Mouse (Mus musculus) heart, embryonic 13.5 days (tissue): Measurements from ENCODE around the gene Pank4. TPM values are rescaled to one million over a fixed set of nuclear protein-coding genes. Genes with fewer than 3 reads are reported as not detected.
A peak's percentile ranks its signal among the peaks of the same experiment; 100 is the strongest.

Experiments used
- ATAC-seq: fragments of 200-750 bp; cut with Nextera tagmentation; 2 replicates; pipeline ENCODE4 v1.8.0; 2017; ENCODE audit warnings: moderate TSS enrichment; ENCODE audit not compliant: insufficient number of reproducible peaks, low FRiP score, low TSS enrichment; ENCODE audit errors: extremely low read depth
- H3K27ac ChIP-seq: fragments of 300-500 bp; sonication (generic); replicated peaks from 2 replicates; pipeline ENCODE4 v1.5.1; 2015; ENCODE audit warnings: moderate library complexity, mild to moderate bottlenecking, inconsistent platforms
- H3K27me3 ChIP-seq: fragments of 300-500 bp; sonication (generic); replicated peaks from 2 replicates; pipeline ENCODE4 v1.6.1; 2015; ENCODE audit warnings: mild to moderate bottlenecking, inconsistent platforms
- H3K36me3 ChIP-seq: fragments of 300-500 bp; sonication (generic); 2 replicates; pipeline ENCODE4 v1.6.1; 2015; ENCODE audit warnings: mild to moderate bottlenecking, inconsistent platforms
- H3K4me1 ChIP-seq: fragments of 300-500 bp; sonication (generic); 2 replicates; pipeline ENCODE4 v1.6.1; 2015; ENCODE audit warnings: inconsistent platforms
- H3K4me2 ChIP-seq: fragments of 300-500 bp; sonication (generic); 2 replicates; pipeline ENCODE4 v1.6.1; 2015; ENCODE audit warnings: inconsistent platforms, mild to moderate bottlenecking, moderate library complexity
- H3K4me3 ChIP-seq: fragments of 300-500 bp; sonication (generic); 2 replicates; pipeline ENCODE4 v1.5.1; 2015; ENCODE audit warnings: moderate library complexity, mild to moderate bottlenecking, inconsistent platforms
- H3K9ac ChIP-seq: fragments of 300-500 bp; sonication (generic); 2 replicates; pipeline ENCODE4 v1.6.1; 2015; ENCODE audit warnings: inconsistent platforms, mild to moderate bottlenecking, moderate library complexity
- H3K9me3 ChIP-seq: fragments of 300-500 bp; sonication (generic); 2 replicates; pipeline ENCODE4 v1.6.1; 2016; ENCODE audit warnings: inconsistent platforms
- WGBS: fragments of 180-500 bp; shearing (Covaris S2); methylation state at CpG from one replicate; pipeline ENCODE4 v1.1.7; 2015; ENCODE audit warnings: mixed read lengths; 5-methylcytosine and 5-hydroxymethylcytosine counted together
- polyA plus RNA-seq: library from polyadenylated mRNA; unstranded; fragments of >200 nt; fragmentation: Nextera tagmentation; extraction: Ambion mirVana; gene quantifications from 2 replicates; pipeline ENCODE4 v1.2.1, GENCODE M21; 2015

Gene Pank4
- polyA plus RNA-seq, 1 experiment from 2014 or later, result 40.6 TPM

GRCm38 (mm10) chr4:155017253-155017878 lies 53.4 kb downstream of the Pank4 start:
- no peaks in the 10 kb centered on the region for H3K36me3 ChIP-seq
- no peak overlapping the region for H3K27ac ChIP-seq
- H3K4me1 ChIP-seq, result peaks cover 10% of the 10 kb centered on the region
- WGBS, result 66% methylated on average over 11 of the region's 11 CpGs
- no peaks in the 10 kb centered on the region for H3K9me3 ChIP-seq
- no peak overlapping the region for H3K4me3 ChIP-seq
- no peak overlapping the region for H3K9ac ChIP-seq
- H3K4me2 ChIP-seq, result no peak overlapping the region
- peaks cover 85% of the 10 kb centered on the region for H3K27me3 ChIP-seq
- ATAC-seq, result no peak

- 55% methylated on average over 8 of the region's 8 CpGs for WGBS
- Histone ChIP-seq H3K27ac (no peak overlapping the region), H3K4me3 (no peak overlapping the region), H3K36me3 (no peaks in the 10 kb centered on the region), H3K9ac (no peak overlapping the region), H3K27me3 (peaks cover 82% of the 10 kb centered on the region), H3K4me1 (peaks cover 10% of the 10 kb centered on the region), H3K9me3 (no peaks in the 10 kb centered on the region), H3K4me2 (no peak overlapping the region)
- ATAC-seq, result no peak
These were observed 54.1 kb downstream of the Pank4 start for GRCm38 (mm10) chr4:155018066-155018465.

- no peak overlapping the region for H3K27ac ChIP-seq
- H3K4me1 ChIP-seq, result peaks cover 10% of the 10 kb centered on the region
- no peaks in the 10 kb centered on the region for H3K36me3 ChIP-seq
- WGBS, result 6% methylated on average over 15 of the region's 15 CpGs
- peaks cover 77% of the 10 kb centered on the region for H3K27me3 ChIP-seq
- ATAC-seq, result 0 out of 2 replicates have a peak, but pooled peaks have one; percentile 8
- no peak overlapping the region for H3K4me2 ChIP-seq
- no peak overlapping the region for H3K9ac ChIP-seq
- no peaks in the 10 kb centered on the region for H3K9me3 ChIP-seq
- no peak overlapping the region for H3K4me3 ChIP-seq
These were observed 54.8 kb downstream of the Pank4 start for GRCm38 (mm10) chr4:155018601-155019335.

DNA sequence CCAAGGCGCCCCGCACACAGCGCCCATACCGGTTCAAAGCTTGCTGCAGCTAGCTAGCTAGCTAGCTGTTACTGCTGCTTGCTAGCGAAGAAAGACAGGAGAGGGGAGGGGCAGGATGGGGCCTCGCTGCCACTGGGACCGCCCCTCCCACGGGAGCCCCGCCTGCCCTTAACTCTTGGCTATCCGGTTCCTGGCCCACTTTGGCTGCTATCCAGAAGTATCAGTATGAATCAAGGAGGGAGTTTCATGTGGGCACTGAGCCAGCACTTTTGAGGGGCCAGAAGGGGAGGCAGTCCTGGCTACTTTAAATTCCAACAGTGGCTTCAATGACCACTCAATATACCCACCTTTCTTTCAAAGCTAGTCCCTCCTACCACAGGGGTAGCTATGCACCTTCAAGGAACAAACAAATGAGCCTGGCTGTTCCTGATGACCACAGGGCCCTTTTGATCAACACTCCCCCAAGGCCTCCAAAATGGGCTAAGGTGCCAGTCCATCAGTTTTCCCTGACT lies 55.5 kb downstream of the Pank4 start:
- Histone ChIP-seq H3K27ac (no peak overlapping the region), H3K4me2 (no peak overlapping the region), H3K36me3 (no peaks in the 10 kb centered on the region), H3K9ac (no peak overlapping the region), H3K4me3 (no peak overlapping the region), H3K4me1 (peaks cover 10% of the 10 kb centered on the region), H3K9me3 (no peaks in the 10 kb centered on the region), H3K27me3 (peaks cover 78% of the 10 kb centered on the region)
- no peak for ATAC-seq
- WGBS, result 1% methylated on average over 10 of the region's 10 CpGs

DNA sequence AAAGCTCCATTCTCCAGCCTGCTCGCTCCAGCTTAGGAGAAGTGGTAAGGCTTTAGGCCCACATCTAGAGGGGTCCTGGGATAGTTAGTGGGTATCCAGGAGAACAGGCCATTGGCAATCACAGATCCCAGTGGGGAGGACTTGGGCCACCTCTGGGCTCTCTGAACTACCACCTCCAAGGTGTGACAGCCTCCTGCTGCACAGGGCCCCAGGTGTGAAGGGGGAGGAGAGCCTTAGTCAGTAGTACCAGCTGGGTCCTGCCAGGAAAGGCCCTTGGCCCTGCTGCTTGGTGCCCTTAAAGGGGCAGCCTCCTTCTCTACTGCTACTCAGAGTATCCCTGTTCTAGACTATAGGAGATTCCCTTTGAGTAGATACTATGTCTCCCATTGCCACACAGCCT lies 56.2 kb downstream of the Pank4 start:
- peaks cover 10% of the 10 kb centered on the region for H3K4me1 ChIP-seq
- no peak overlapping the region for H3K4me2 ChIP-seq
- no peak overlapping the region for H3K4me3 ChIP-seq
- H3K27me3 ChIP-seq, result peaks cover 74% of the 10 kb centered on the region
- H3K27ac ChIP-seq, result no peak overlapping the region
- H3K9me3 ChIP-seq, result no peaks in the 10 kb centered on the region
- no peak for ATAC-seq
- no peaks in the 10 kb centered on the region for H3K36me3 ChIP-seq
- no peak overlapping the region for H3K9ac ChIP-seq
- 53% methylated on average over 1 of the region's 1 CpGs for WGBS

GRCm38 (mm10) chr4:155020813-155021212 lies 56.9 kb downstream of the Pank4 start:
- Histone ChIP-seq H3K27me3 (peaks cover 69% of the 10 kb centered on the region), H3K27ac (no peak overlapping the region), H3K4me1 (peaks cover 10% of the 10 kb centered on the region), H3K9ac (no peak overlapping the region), H3K36me3 (no peaks in the 10 kb centered on the region), H3K9me3 (no peaks in the 10 kb centered on the region), H3K4me2 (no peak overlapping the region), H3K4me3 (no peak overlapping the region)
- no peak for ATAC-seq
- WGBS, result 57% methylated on average over 9 of the region's 9 CpGs

- Histone ChIP-seq H3K4me1 (peaks cover 10% of the 10 kb centered on the region), H3K27ac (no peak overlapping the region), H3K9me3 (no peaks in the 10 kb centered on the region), H3K27me3 (peaks cover 53% of the 10 kb centered on the region), H3K9ac (no peak overlapping the region), H3K36me3 (no peaks in the 10 kb centered on the region), H3K4me2 (no peak overlapping the region), H3K4me3 (no peak overlapping the region)
- WGBS, result 51% methylated on average over 7 of the region's 7 CpGs
- no peak for ATAC-seq
These were observed 58.4 kb downstream of the Pank4 start for GRCm38 (mm10) chr4:155022228-155022855.

DNA sequence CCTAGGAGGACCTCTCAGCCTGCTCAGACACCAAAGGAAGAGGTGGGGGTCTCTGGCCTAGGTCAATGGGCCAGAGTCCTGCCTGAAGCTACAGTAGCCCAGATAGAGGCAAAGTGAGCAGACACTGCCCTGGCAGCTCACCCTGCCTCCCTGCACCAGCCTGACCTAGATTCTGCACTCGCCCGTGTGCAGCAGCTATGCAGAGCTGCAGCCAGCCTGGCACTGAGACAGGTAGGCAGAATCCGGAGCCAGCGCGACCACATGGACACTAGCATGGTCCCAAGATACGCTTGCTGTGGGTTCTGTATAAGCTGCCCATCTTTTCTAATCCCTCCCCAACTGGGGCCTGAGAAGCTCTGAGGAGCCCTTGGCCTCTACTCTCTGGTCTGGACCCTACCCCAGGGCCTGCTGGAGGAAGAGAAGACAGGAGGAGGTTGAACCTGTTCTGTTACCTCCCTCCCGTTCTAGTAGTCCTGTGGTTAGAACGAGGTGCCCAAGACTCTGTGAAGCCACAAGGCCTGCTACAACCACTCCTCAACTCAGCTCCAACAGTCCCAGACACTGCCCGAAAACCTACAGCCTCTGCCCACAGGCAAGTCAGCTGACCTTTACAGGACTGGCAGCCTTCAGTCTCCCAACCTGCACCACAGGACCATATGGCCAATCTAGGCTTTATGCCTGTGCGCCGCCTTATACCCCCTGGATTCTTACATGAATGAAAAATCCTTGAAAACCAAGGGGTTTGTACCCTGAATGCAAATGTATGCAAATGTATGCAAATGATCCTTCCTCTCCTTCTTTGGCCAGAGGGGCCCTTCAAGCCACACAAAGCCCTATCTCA lies 60.5 kb downstream of the Pank4 start:
- no peak for ATAC-seq
- H3K36me3 ChIP-seq, result no peaks in the 10 kb centered on the region
- peaks cover 40% of the 10 kb centered on the region for H3K27me3 ChIP-seq
- WGBS, result 80% methylated on average over 11 of the region's 11 CpGs
- no peak overlapping the region for H3K4me3 ChIP-seq
- no peak overlapping the region for H3K9ac ChIP-seq
- peaks cover 4% of the 10 kb centered on the region for H3K4me1 ChIP-seq
- H3K9me3 ChIP-seq, result no peaks in the 10 kb centered on the region
- H3K27ac ChIP-seq, result no peak overlapping the region
- no peak overlapping the region for H3K4me2 ChIP-seq

Other genes with a start within 250 kb of the Pank4 start
- gene Ttc34, start 126.7 kb upstream of the Pank4 start, polyA plus RNA-seq, result 0.57 TPM in 2 replicates
- gene Mmel1, start 94.5 kb upstream of the Pank4 start, polyA plus RNA-seq, result 0.51 and 0.64 TPM in 2 replicates
- gene Fam213b, start 65.0 kb upstream of the Pank4 start, polyA plus RNA-seq, result 42.5 and 48.8 TPM in 2 replicates
- gene Tnfrsf14, start 35.6 kb upstream of the Pank4 start, polyA plus RNA-seq, result 2.1 and 2.6 TPM in 2 replicates
- gene Hes5, start 3.2 kb upstream of the Pank4 start, polyA plus RNA-seq, result 0.31 and 0.45 TPM in 2 replicates
- gene Plch2, start 92.7 kb downstream of the Pank4 start, polyA plus RNA-seq, result 0.51 and 0.53 TPM in 2 replicates
- 16.6 and 16.8 TPM in 2 replicates for gene Pex10, start 102.9 kb downstream of the Pank4 start, polyA plus RNA-seq
- 114 and 126 TPM in 2 replicates for gene Rer1, start 122.3 kb downstream of the Pank4 start, polyA plus RNA-seq
- 2.1 and 2.3 TPM in 2 replicates for gene Morn1, start 122.5 kb downstream of the Pank4 start, polyA plus RNA-seq